Mouse (Mus musculus): ENCODE data around the gene Crnkl1.

The Crnkl1 gene

DNA sequence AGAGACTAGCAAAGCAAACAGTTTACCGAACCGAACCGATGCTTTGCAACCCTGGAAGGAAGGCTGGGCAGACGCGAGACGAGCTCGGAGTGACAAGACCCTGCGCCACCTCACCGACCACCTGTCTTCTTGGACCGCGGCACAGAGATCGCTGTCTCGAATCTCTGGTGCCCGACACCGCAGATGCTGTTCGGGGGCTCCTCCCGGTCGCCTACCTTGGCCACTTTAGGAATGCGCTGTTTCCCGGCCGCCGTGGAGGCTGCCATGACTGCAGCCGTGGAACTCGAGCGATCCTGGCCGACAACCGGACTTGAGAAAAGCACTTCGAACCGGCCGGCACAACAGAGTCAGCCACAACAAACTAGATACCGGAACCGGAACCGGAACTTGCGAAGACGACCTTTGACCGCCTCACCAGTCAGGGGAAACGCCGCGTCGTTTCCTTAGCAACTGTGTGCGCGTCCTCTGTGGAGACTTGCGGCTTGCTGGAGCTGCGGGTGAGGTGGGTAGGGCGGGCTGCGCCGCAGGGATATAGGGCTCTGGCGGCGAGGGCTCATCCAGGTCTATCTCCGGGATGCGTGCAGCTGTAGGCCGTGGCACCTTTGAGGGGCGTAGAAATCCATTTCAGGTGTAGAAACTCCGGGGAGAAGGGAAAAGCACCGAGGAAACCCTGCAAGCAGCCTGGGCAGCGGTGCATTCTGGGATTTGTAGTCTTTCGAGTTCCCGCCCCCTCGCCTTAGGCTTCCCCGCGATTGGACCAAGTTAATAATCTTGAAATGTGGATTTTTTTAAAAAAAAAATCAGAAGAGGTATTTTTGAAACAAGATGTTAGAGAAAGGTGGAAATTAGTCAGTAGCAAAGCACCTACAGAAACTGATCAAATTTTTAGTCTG lies at the start of gene Crnkl1, which contains the start of gene Cfap61:
Gene Crnkl1 (minus strand): TSS at position 676 of the 893 bp plus-strand sequence.
Gene Cfap61 (plus strand): TSS at position 446 of the 893 bp plus-strand sequence.
- peak; percentile 94 for DNase-seq

DNA sequence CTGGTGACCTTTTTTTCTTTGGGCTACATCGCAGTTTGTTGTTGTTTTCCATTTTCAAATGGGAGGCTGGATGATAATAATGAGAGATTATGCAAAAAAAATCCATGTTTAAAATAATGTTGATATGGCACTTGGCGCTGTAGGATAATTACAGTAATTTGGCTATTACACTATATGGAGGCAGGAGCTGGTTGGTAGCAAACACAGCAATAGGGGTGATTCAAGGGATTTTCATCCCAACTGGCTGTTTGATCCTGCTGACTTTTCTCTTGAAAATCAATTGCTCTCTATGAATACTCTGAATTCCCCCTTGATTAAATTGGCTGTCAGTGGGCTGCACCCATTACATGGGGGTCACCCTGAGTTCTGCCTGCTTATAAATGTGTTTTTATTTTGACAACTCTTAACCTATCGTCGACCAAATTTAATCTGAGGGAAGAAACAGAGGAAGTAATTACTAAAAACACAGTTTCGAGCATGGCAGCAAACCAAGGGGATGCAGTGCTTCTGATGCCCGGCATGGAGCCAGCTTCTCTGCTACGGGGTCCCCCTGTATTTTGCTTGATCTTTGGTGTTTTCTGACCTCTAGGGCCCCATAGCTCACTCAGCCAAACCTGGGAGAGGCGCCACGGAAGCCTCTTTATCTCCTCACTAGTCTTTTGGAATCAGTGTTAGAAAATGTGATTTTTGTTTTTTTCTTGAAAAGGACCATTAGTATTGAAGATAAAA lies 47.7 kb upstream of the Crnkl1 start:
- DNase-seq = no peak

DNA sequence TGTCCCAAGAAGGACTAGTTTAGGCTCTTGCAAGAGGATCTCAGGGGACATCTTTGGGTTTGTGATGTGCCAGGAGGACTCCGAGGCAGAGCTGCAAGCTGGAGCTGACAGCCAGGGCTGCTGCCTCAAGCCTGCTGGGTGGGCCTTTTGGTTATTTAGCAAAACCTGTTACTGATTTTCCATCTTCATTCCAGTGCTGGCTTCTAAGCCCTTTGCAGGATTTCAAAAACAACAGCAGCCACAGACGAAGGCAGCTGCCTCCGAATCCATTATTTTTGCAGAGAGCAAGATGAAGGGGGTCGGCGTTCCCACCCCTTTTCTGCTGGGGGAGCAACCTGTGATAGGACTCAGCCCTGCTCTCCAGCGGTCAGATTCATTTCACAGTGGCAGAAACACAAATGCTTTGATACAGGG lies 46.9 kb upstream of the Crnkl1 start:
- DNase-seq = no peak

DNA sequence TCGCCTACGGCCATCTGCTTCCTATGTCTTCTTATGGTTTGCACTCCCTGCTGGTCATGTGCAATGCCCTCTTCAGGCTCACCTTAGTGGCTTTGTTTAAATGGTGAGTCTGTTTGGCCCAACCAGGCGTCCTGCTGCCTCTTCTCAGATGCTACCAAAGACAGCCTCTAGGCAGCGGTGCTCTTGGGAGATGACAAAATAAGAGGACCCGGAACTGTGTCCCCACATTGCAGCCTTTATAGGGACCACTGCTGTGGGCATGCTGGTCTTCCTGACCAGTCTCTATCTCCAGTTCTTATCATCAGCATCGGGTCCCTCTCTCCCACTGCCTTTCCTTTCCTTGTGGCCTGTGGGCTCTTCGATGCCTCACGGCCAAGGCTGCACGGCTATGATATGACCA lies 46.1 kb upstream of the Crnkl1 start:
- DNase-seq = no peak

DNA sequence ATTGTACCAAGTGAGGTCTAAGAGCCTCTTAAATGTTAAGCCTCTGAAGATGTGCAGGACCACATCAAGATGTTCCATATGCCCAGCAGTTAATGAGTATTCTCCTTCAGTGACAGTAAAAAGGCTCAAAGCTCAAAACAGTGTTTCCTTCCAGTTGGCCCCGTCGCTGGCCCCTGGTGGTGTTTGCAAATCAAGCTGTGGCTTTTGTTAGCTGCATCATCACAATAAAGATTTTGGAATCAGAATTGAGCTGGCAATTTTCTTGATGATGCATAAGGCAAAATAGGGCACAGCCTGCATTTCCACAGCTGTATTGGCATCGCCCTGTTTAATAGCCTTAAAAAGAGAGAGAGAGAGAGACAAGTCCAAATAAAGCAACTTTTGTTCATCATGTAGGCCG lies 44.8 kb upstream of the Crnkl1 start:
- DNase-seq = no peak

DNA sequence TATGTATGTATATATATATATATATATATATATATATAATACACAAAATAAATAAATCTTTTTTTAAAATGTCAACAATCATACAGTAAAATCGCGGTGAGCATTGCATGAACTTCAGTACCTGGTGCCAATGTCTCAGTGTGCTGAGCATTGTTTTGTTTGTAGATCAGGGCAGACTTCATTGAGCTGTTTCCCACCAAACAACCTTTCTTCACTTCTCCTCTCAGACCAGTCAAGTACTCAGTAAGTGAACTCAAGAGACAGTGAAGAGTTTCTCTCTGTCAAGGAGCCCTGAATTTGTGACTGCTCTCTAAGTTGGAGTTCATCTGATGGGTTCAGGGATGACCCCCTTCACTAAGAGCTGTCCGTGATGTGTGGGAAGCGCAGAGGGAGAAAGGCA lies 37.8 kb upstream of the Crnkl1 start:
- DNase-seq = no peak

DNA sequence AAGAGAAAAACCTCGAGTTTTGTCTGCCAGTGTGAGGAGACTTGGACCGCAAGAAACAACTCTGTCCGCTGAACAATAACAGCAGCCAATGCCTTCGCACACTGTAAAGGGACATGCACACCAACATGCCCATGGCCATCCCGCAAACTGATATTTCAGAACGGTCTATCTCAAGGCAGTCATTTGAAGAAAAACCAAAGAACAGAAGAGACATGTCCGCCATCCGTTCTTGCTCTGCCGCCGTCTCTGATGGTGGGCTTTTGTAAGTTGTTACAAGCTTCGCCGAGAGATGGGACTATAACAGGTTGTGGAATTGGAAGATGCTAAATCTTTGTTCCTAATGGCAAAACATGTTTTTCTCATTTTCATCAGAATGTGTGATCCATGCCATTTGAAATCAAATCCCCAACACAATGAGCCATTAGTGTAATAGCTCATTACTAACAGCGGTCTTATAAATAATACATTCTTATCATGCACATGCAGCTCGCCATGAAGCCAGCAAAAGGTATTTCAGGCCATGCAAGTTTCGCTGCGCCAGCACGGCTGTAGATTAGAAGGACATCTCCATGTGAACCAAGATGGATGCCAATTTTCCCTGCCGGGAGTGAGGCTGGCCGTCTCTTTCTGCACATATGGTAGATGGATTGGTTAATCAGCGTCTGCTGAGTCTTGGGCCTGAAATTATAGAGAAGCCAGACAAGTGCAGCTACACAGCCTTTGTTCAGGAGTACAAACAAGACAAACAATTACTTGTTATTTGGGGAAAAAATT lies 36.6 kb upstream of the Crnkl1 start:
- DNase-seq = no peak

DNA sequence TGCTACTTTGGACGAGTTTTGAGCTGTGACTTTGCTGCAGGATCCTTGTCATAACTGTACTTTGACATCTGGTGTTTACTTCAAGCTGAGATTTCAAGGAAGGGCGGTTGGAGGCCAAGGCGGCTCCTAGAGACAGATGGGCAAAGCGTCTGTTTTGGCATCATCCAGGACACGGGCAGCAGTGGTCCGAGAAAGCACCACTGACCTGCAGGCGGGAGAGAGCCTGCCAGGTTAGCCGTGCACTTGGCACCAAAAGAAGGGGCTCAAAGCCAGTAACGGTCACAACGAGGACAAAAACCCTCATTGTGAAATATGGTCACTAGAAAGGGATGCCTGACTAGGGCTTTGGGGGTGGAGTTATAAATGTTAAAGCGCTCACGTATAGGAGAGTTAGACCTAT lies 35.9 kb upstream of the Crnkl1 start:
- no peak for DNase-seq

DNA sequence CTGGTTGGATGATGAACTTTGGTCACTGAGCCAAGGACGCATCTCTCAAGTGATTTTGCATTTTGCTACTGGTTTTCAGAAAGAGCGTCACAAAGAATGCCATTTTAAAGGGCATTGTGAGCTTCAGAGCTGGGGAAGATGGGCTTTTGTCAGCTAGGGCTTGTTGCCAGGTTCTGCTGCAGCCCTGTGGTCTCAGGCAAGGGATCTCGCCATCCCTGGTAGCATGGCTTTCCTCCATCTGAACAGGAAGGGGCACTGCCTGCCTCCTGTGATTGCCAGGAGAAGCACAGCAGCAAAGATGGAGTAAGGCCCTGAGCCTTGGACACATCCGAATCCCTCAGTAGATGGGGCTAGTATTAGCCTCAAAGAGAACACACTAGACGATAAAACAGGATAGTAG lies 27.0 kb upstream of the Crnkl1 start:
- no peak for DNase-seq

DNA sequence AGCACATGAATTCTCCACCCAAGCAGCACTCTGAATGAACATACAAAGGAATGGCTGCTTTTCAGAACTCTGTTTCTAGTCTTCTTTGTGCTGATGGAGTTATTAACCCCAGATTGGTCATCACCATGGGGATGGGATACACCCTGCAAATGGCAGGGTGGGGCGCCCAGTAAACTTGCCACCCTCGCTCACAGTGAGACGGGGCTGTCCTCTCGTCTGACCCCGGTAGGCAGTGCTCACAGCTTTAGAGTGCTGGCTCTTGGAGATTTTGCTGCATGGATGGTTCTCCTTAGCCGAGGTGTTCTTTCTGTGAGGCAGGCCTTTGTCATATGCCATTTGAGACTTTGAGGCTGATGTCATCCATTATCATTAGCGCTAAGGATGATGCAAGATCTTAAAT lies 23.7 kb upstream of the Crnkl1 start:
- DNase-seq = no peak

DNA sequence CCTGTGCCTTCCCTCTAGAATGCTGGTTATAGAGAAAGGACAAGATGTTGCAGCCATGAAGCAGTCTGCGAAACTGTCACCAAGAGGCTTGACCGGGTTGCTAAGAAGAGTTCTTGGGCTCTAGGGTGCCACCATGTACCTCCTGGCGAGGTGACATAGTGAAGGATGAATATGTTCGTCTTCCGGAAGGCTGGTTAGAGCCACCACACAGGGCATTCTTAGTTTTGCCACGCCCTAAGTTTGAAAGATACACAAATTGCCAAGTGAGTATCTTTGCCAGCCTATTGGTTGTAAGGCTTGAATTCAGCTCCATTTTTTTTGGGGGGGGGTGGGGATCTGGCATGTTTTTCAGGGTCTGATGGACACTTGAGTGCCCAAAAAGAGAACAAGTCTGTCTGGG lies 23.3 kb upstream of the Crnkl1 start:
- no peak for DNase-seq

DNA sequence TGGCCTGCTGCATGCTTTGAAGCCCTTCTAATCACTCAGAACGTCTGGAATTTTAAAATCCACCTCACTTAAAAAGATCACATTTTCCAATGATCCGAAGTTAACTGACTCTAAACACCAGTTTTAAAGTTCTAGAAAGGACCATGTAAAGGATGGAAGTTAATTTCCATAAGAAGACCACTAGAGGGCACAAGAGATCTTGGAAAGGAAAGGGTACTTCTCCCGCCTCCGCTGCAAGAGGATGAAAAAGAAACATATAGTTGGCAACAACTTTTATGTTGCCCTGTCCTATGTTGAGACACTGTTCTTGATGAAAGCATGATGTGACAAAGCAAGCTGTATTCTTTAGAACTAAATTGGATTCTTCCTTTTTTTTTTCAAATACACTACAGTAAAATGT lies 22.6 kb upstream of the Crnkl1 start:
- DNase-seq = no peak

DNA sequence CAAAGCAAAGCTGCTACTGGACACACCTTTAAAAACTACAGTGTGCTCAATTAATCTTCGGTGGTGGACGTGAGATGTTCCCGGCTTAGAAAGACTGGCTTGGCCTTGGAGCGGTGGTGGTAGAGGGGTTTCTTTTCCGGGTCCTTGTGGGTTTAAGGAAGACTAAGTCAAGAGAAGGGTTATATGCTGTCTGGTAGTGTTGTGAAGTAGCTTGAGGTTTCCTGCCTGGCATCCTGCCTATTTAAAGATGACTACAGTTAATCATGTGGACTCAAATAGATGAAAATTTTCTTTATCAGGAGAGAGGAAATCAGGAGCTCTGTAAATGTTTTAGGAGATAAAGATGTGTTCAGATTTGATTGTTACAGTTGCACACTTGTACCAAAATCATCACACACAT lies 21.5 kb upstream of the Crnkl1 start:
- no peak for DNase-seq

DNA sequence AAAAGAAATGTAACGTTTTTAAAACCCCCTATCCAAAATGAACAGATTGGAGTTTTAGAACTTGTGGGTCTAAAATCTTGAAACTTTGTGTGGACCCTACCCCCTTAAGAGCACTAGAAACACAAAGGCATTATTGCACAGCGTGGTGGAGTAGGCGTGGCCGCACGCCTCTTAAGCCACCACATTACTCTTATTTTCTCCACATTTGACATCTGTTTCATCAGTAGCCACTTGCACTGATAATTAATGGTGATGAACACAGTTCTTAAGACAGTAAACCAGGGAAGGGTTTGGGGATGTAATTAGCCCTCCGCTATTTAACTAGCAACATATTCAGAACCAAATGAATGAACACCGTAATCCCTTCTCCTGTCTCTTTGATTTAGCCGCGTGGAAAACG lies 21.0 kb upstream of the Crnkl1 start:
- DNase-seq = no peak

DNA sequence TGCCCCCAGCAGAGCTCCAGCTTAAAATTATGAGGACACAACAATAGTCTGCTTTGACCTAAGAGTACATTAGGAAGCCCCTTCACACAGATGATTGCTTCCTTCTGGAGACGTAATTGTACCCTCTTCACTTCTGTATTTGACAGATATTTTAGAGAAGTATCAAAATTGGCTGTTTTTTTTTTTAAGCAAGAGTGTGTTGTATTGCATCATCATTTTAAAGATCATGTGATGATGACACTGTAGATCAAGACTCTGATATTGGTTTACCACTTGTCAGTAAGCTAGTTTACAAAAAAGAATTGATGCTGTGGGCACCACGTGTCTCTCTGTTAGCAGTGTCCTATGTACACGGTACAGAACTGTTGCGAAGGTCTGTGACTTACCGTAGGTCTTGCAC lies 17.9 kb upstream of the Crnkl1 start:
- no peak for DNase-seq

DNA sequence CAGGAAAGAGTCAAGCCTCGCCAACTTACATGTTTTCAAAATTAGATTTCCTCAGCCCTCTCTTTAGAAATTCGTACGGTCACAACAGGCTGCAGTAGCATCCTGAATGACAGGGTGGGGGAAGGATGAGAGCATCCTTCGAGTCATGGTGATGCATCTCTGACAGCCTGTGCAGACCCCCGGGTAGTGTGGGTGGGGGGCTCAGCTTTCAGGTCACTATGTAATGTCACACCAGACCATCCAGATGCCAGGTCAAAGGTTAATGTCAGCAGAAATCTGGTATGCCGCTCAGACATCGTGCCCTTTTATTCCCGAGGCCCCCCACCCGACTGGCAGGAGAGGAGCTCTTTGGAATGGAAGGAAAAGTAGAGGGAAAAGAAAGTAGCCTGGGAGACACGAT lies 15.4 kb upstream of the Crnkl1 start:
- DNase-seq = no peak

DNA sequence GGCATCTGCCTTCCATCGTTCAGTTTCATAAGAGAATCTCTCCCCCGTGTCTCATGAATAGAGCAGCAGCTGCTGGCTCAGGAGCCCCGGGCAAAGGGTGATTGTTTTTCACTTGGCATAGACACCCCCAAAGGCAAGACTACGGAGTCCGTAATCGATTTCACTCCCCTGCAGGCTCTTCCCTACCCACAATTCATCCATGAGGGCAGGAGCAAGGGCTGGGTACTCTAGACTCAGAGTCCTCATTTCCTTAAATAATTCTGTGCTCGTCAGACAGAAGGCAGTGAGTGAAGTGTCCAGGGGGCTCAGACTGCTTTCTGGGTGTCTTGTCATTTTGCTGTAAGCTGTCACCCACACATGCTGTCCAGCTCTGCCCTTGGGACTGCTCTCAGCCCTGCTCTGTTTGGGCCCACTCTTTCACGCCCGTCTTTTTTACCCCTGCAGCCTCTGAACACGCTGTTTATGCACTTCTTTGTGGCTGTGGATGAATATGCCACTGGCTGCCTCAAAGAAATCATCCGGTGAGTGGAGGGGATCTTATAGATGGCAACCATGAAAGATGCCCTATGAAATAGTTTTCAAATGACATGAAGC lies 14.8 kb upstream of the Crnkl1 start:
- DNase-seq = no peak

DNA sequence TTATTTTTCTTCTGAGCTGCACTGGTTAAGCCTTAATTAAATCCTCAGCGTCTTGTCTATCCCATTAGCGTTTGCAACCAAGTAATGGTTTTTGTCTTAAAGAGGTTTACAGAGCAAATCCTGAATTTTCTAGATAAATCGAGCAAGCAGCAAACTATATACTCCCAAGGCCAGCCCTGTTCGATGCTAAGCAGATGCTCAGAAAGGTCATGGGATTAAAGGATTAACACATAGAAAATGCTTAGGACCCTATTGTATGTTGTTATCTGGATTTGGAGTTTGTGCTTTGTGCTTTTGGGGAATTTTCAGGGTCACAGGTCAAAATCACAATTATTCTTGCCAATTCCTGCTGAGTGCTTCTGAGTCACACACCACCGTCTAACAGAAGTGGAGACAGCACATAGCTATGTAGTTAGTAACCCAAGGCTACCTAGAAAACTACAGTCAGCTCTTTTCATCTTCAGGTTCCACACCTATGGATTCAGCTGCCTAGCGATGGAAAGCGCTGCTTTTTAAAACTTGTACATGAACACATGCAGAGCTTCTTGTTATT lies 13.7 kb upstream of the Crnkl1 start:
- no peak for DNase-seq

DNA sequence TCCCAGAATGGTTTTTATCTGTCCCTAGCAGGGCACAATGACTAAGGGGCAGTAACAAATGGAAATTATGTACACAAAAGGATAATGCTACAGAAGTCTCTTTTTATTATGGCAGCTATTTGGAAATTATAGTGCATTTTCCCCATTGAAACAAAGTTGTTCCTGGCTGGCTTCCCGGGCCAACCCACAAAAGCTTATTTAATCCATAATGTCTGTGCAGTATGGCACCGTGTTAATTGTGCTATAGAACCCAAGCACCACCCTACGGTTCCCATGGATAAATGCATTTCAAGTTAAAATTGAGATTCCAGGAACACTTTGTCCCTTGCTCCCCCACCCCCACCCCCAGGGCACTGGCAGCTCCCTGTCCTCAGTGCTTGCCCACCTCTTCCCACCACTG lies 9.5 kb upstream of the Crnkl1 start:
- no peak for DNase-seq

DNA sequence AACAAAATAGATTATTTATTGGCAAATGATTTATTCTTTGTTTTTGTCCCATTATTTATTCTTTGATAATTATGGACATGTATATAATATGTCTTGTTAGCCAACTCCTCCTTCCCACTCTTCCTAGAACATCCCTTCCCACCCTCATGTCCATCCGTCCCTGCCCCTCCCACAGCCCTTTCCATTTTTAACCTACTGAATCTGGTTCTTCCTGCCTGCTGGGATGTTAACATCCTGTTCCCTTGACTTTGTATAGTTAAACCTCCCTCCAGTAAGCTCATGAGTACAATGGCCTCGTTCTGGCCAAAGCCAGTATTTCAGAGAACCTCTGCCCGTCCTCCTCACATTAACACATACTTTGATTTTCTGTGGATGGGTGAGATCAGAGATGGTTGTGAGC lies 6.6 kb upstream of the Crnkl1 start:
- peak in 1 of 2 experiments; percentile 9 for DNase-seq

DNA sequence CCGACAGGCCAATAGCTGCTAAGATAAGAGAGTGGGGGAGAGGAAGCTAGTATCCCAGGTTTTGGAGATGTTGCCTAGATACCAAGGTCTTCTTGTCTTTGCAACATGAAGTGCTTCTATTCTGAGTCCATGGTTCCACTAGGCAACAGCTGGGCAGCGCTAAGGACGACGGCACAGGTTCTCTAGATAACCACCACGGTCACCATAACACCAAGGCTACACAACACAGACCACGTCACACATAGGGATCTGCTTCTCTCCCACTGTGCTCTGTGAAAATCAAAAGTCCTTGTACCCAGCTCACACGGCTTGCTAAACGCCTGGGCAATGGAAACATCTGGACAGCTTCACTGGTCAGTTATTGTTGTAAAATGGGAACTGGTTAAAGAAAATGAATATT lies 2.2 kb upstream of the Crnkl1 start:
- DNase-seq = no peak

DNA sequence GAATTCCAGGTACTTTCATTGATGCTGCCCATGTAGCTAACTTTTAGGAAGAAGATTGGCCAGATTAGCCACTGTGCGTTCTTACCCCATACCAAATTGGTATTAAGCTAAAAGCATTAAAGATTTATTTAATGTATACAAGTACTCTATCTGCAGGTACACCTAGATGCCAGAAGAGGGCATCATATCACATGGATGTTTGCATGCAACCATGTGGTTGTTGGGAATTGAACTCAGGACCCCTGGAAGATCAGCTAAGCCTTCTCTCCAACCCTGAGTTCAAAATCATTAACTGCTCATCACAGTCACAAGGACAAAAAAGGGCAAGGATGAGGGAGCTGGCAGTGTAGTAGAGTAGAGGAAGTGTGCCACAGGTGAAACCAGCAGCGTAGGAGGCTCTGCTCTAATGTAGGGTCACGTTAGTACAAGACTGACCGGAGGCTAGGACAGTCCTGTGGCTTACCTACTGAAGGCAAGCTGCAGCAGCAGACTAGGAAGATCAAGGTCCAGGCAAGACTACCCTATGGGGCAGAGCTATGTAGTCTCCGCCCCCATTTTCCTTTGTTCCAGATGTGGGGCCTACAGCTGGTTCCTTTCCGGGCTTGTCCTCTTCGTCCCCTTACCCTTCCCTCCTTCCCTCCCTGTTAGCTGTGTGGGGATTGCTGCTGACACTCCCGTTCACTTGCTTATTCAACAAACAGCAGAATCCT lies 13.7 kb downstream of the Crnkl1 start:
- no peak for DNase-seq
